Mouse (Mus musculus) E14TG2a.4 (cell line): ENCODE measurements at regions not wholly inside any gene's neighbourhood (a gene's known extent, or its start where the extent isn't known, plus 50 kb on each side); places are given as distances from the start of the nearest gene placed in this dataset.

Experiments
- CTCF ChIP-seq: conservative IDR thresholded peaks from 2 replicates; pipeline ENCODE4 v1.5.1; 2014; ENCODE audit warnings: low read length
- NANOG ChIP-seq: IDR thresholded peaks from 2 replicates; pipeline ENCODE4 v1.6.1; 2014; ENCODE audit warnings: borderline replicate concordance, low read length, mixed read lengths

DNA sequence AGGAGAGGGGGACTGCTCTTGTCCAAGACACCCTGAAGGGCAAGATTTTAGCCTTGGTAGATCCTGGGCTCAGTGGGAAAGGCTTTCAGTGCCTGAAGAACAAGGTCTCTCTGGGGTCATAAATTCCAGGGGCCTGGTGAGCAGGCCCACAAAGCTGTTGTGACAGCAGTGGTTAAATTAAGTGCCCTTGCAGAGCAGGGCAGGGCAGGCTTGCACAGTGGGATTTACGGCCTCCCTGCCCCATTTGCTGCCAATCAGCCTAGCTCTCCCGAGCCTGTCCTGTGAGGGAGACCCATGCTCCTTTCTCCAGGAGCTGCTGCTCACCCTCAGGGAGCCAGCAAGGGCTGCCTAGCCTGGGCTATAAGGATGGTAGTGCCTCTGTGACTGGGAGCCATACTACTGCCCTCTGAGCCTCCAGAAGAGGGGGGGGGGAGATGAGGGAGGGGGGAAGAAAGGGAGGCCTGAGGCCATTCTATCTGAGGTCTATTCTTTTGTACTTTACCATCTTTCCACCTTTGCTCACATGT is 141.3 kb downstream of the Hmg20a start:
- TF ChIP-seq CTCF (no peak), NANOG (no peak)
